9 mouse cellular contexts compared by ENCODE assay signal in genomic region chr3:94973620-94974019, GRCm38 (mm10). TPM values are rescaled to one million over a fixed set of nuclear protein-coding genes. Genes with fewer than 3 reads are reported as not detected.
A peak's percentile ranks its signal among the peaks of the same experiment; 100 is the strongest.
DNase-seq lines count a peak whose midpoint lies in the region; ATAC-seq and TF ChIP-seq lines count a peak whose summit lies in the region.
"Had no signal": no experiment of that assay in that cellular context is flagged by ENCODE, and none has a peak within 500 bp of the region (broad histone marks: within the 10 kb centered on the region; RNA-seq: fewer than 3 reads in every experiment).

No protein-coding gene starts in this region.

- H3K4me3 ChIP-seq in heart, embryonic 12.5 days, result peak overlapping the region; percentile 97
- H3K4me3 ChIP-seq in CH12.LX (replicated peaks in 1 of 3; ENCODE audit: low read depth in 2 of 3, low read length in 2 of 3, poor library complexity in 1 of 3), result peak overlapping the region in 1 of 3 experiments; percentile 95
- H3K4me3 ChIP-seq in hindbrain, embryonic 12.5 days, result peak overlapping the region; percentile 89; the same call in 1 of the 2 replicates
- H3K4me3 ChIP-seq in liver, embryonic 16.5 days (ENCODE audit: low read depth, low read length), result no peak overlapping the region

- TF ChIP-seq POLR2A in CH12.LX (IDR thresholded peaks at IDR 0.05; ENCODE audit: low read depth, low read length), result no peak

- dilution Hi-C loops in CH12.LX (cut with MboI; ENCODE audit: extremely low pct_ligation_motif_present, extremely low pct_unique_long_range_greater_than_20kb, low sequenced_read_pairs), result no loop called here

- peak overlapping the region; percentile 79 for H3K4me2 ChIP-seq in heart, embryonic 12.5 days
- peak overlapping the region; percentile 72 for H3K4me2 ChIP-seq in CH12.LX (ENCODE audit: insufficient read depth, low read depth, poor library complexity, severe bottlenecking)
- peak overlapping the region; percentile 71 for H3K4me2 ChIP-seq in hindbrain, embryonic 12.5 days (replicated peaks)
- peak overlapping the region; percentile 81; the same call in 1 of the 2 replicates for H3K4me2 ChIP-seq in liver, embryonic 16.5 days (ENCODE audit: low read depth, low read length)

- H3K4me1 ChIP-seq in heart, embryonic 12.5 days (replicated peaks), result peaks cover 16% of the 10 kb centered on the region
- H3K4me1 ChIP-seq in CH12.LX (ENCODE audit: control insufficient read depth in 1 of 2, insufficient read depth in 2 of 2), result peaks cover 3 to 52% of the 10 kb centered on the region in 2 experiments; a peak in 3 of 4 replicates
- peaks cover 18% of the 10 kb centered on the region for H3K4me1 ChIP-seq in hindbrain, embryonic 12.5 days
- H3K4me1 ChIP-seq in liver, embryonic 16.5 days (ENCODE audit: control insufficient read depth, low read depth, low read length), result peaks cover 15% of the 10 kb centered on the region

- H3K27me3 ChIP-seq in heart, embryonic 12.5 days (replicated peaks), result no peaks in the 10 kb centered on the region
- no peaks in the 10 kb centered on the region for H3K27me3 ChIP-seq in CH12.LX (replicated peaks)
- no peaks in the 10 kb centered on the region for H3K27me3 ChIP-seq in hindbrain, embryonic 12.5 days
- no peaks in the 10 kb centered on the region for H3K27me3 ChIP-seq in liver, embryonic 16.5 days (ENCODE audit: control insufficient read depth, insufficient read depth, low read depth, low read length)

- H3K79me2 ChIP-seq in CH12.LX (replicated peaks; ENCODE audit: control insufficient read depth, extremely low read depth, insufficient read depth, poor library complexity, severe bottlenecking), result peaks cover 11% of the 10 kb centered on the region

- no peak for TF ChIP-seq RAD21 in CH12.LX (IDR thresholded peaks at IDR 0.05; ENCODE audit: low read depth, low read length)

- 91% methylated on average over 5 of the region's 5 CpGs for WGBS in heart, embryonic 12.5 days
- 81% methylated on average over 5 of the region's 5 CpGs for WGBS in hindbrain, embryonic 12.5 days
- WGBS in liver, embryonic 16.5 days (ENCODE audit: insufficient replicate concordance), result 84% methylated on average over 5 of the region's 5 CpGs

- H3K9me3 ChIP-seq in heart, embryonic 12.5 days (replicated peaks), result no peaks in the 10 kb centered on the region
- no peaks in the 10 kb centered on the region for H3K9me3 ChIP-seq in CH12.LX (replicated peaks; ENCODE audit: low read length)
- H3K9me3 ChIP-seq in hindbrain, embryonic 12.5 days (replicated peaks), result no peaks in the 10 kb centered on the region
- H3K9me3 ChIP-seq in liver, embryonic 16.5 days (replicated peaks; ENCODE audit: control insufficient read depth, low read length), result no peaks in the 10 kb centered on the region

- in situ Hi-C loops in CH12.LX (cut with MboI; ENCODE audit: low pct_ligation_motif_present, low pct_unique_long_range_greater_than_20kb, low sequenced_read_pairs), result no loop called here

- no peak for TF ChIP-seq CTCF in CH12.LX (conservative IDR thresholded peaks at IDR 0.05 in 1 of 2, IDR thresholded peaks at IDR 0.05 in 1 of 2; ENCODE audit: low read depth in 2 of 2, low read length in 2 of 2)

- no peak for ATAC-seq in heart, embryonic 12.5 days (ENCODE audit: insufficient number of reproducible peaks, low FRiP score)
- ATAC-seq in hindbrain, embryonic 12.5 days (ENCODE audit: low FRiP score), result 0 out of 2 replicates have a peak, but pooled peaks have one; percentile 6
- ATAC-seq in liver, embryonic 16.5 days (ENCODE audit: low read depth), result no peak

- peaks cover 12% of the 10 kb centered on the region for H3K36me3 ChIP-seq in heart, embryonic 12.5 days
- peaks cover 0 to 27% of the 10 kb centered on the region in 2 experiments for H3K36me3 ChIP-seq in CH12.LX (replicated peaks in 1 of 2; ENCODE audit: control insufficient read depth in 1 of 2, insufficient read depth in 1 of 2, low read length in 1 of 2)
- peaks cover 13% of the 10 kb centered on the region; the same call in 1 of the 2 replicates for H3K36me3 ChIP-seq in hindbrain, embryonic 12.5 days
- H3K36me3 ChIP-seq in liver, embryonic 16.5 days (ENCODE audit: control insufficient read depth, insufficient read depth), result no peaks in the 10 kb centered on the region; the same call in 1 of the 2 replicates

- H3K27ac ChIP-seq in heart, embryonic 12.5 days (ENCODE audit: poor library complexity, severe bottlenecking), result no peak overlapping the region; the same call in 1 of the 2 replicates
- no peak overlapping the region for H3K27ac ChIP-seq in CH12.LX (ENCODE audit: insufficient read depth, low read depth)
- H3K27ac ChIP-seq in hindbrain, embryonic 12.5 days, result no peak overlapping the region
- H3K27ac ChIP-seq in liver, embryonic 16.5 days (ENCODE audit: low read length), result no peak overlapping the region

- H3K9ac ChIP-seq in heart, embryonic 12.5 days, result peak overlapping the region; percentile 66
- 0 out of 2 replicates have a peak overlapping the region, but pooled peaks have one; percentile 84 for H3K9ac ChIP-seq in CH12.LX (ENCODE audit: insufficient read depth, low read depth)
- no peak overlapping the region for H3K9ac ChIP-seq in hindbrain, embryonic 12.5 days
- no peak overlapping the region for H3K9ac ChIP-seq in liver, embryonic 16.5 days (ENCODE audit: low read depth, low read length)

- TF ChIP-seq EP300 in CH12.LX (IDR thresholded peaks at IDR 0.05; ENCODE audit: low read length), result no peak

- no peak for DNase-seq in heart, adult 9 months (ENCODE audit: low spot score in 2 of 2)
- DNase-seq in CH12.LX (ENCODE audit: extremely low read depth), result no peak
- DNase-seq in urinary bladder, postnatal 25 days (ENCODE audit: low spot score), result no peak
- DNase-seq in cerebellum, adult 11 months, result no peak
- DNase-seq in cerebellum, adult 11-12 months, result no peak
- DNase-seq: thymus, postnatal 4 days had no signal

TF ChIP-seq in CH12.LX, 34 proteins besides CTCF, POLR2A, EP300 and RAD21:
- TF ChIP-seq ZMIZ1 (IDR thresholded peaks at IDR 0.05; ENCODE audit: low read depth, low read length), result no peak
- peak; percentile 75 for TF ChIP-seq TBP (conservative IDR thresholded peaks at IDR 0.05; ENCODE audit: low read depth, low read length)
TF ChIP-seq in CH12.LX: peak in this region for 1.

RNA-seq across cellular contexts. Expression of gene Pi4kb, which starts 0.9 kb away (rescaled TPM):
- polyA plus RNA-seq in heart, embryonic 12.5 days (2016; fragmentation: Nextera tagmentation; extraction: Ambion mirVana), result 18.0 and 20.3 TPM in 2 replicates
- 39.2 and 44.7 TPM in 2 replicates for total RNA-seq in CH12.LX (2012; rRNA removed)
- total RNA-seq in CH12.LX (2014; rRNA removed), result 21.2 and 24.0 TPM in 2 replicates
- 30.7 and 31.3 TPM in 2 replicates for polyA plus RNA-seq in CH12.LX (2012; ENCODE audit: insufficient read length, low read depth)
- 24.8 and 26.9 TPM in 2 replicates for polyA plus RNA-seq in hindbrain, embryonic 12.5 days (2016; fragmentation: Nextera tagmentation; extraction: Ambion mirVana)
- polyA plus RNA-seq in liver, embryonic 16.5 days (2015; fragmentation: Nextera tagmentation; extraction: Ambion mirVana), result 7.8 and 11.6 TPM in 2 replicates

RNA-seq across cellular contexts. Expression of gene Rfx5, which starts 19.7 kb away (rescaled TPM):
- 8.7 and 9.5 TPM in 2 replicates for polyA plus RNA-seq in heart, embryonic 12.5 days (2016; fragmentation: Nextera tagmentation; extraction: Ambion mirVana)
- total RNA-seq in CH12.LX (2012; rRNA removed), result 11.4 and 11.8 TPM in 2 replicates
- 14.0 and 15.4 TPM in 2 replicates for total RNA-seq in CH12.LX (2014; rRNA removed)
- polyA plus RNA-seq in CH12.LX (2012; ENCODE audit: insufficient read length, low read depth), result 19.9 and 22.0 TPM in 2 replicates
- polyA plus RNA-seq in hindbrain, embryonic 12.5 days (2016; fragmentation: Nextera tagmentation; extraction: Ambion mirVana), result 9.1 and 9.2 TPM in 2 replicates
- 1.2 TPM in 2 replicates for polyA plus RNA-seq in liver, embryonic 16.5 days (2015; fragmentation: Nextera tagmentation; extraction: Ambion mirVana)

RNA-seq across cellular contexts. Expression of gene Selenbp1, which starts 40.8 kb away (rescaled TPM):
- 42.3 and 43.9 TPM in 2 replicates for polyA plus RNA-seq in heart, embryonic 12.5 days (2016; fragmentation: Nextera tagmentation; extraction: Ambion mirVana)
- total RNA-seq in CH12.LX (2012; rRNA removed) (0.08 and 0.25 TPM in 2 replicates), CH12.LX (2014; rRNA removed) (not detected in 2 replicates)
- polyA plus RNA-seq in CH12.LX (2012; ENCODE audit: insufficient read length, low read depth), result not detected in 2 replicates
- 11.7 and 12.2 TPM in 2 replicates for polyA plus RNA-seq in hindbrain, embryonic 12.5 days (2016; fragmentation: Nextera tagmentation; extraction: Ambion mirVana)
- 139 and 163 TPM in 2 replicates for polyA plus RNA-seq in liver, embryonic 16.5 days (2015; fragmentation: Nextera tagmentation; extraction: Ambion mirVana)

RNA-seq across cellular contexts. Expression of gene Zfp687, which starts 41.6 kb away (rescaled TPM):
- 23.2 and 25.6 TPM in 2 replicates for polyA plus RNA-seq in heart, embryonic 12.5 days (2016; fragmentation: Nextera tagmentation; extraction: Ambion mirVana)
- total RNA-seq in CH12.LX (2012; rRNA removed) (10.8 and 11.1 TPM in 2 replicates), CH12.LX (2014; rRNA removed) (3.3 and 4.2 TPM in 2 replicates)
- polyA plus RNA-seq in CH12.LX (2012; ENCODE audit: insufficient read length, low read depth), result 12.6 and 13.5 TPM in 2 replicates
- polyA plus RNA-seq in hindbrain, embryonic 12.5 days (2016; fragmentation: Nextera tagmentation; extraction: Ambion mirVana), result 31.8 and 32.8 TPM in 2 replicates
- 6.2 and 6.8 TPM in 2 replicates for polyA plus RNA-seq in liver, embryonic 16.5 days (2015; fragmentation: Nextera tagmentation; extraction: Ambion mirVana)

Comparison
In these comparisons a context has a peak if more than half of its experiments do, and no peak if none do; other contexts are left out.
1. H3K9ac ChIP-seq: peak in heart, embryonic 12.5 days (single experiment) and CH12.LX (single experiment); none in hindbrain, embryonic 12.5 days (single experiment) and liver, embryonic 16.5 days (single experiment).
2. RNA of gene Selenbp1, which starts 40.8 kb away (polyA plus RNA-seq): 139 to 163 TPM in liver, embryonic 16.5 days, 42.3 to 43.9 TPM in heart, embryonic 12.5 days and 11.7 to 12.2 TPM in hindbrain, embryonic 12.5 days; not detected in CH12.LX; every median in the first group is over 10 times any median in the second.
3. Peak in every context shown above with its lines, with median percentiles within 50 percentile points of each other: H3K4me2 ChIP-seq.